Mouse (Mus musculus) heart, embryonic 13.5 days (tissue): ENCODE measurements at regions not wholly inside any gene's neighbourhood (a gene's known extent, or its start where the extent isn't known, plus 50 kb on each side); places are given as distances from the start of the nearest gene placed in this dataset.
A peak's percentile ranks its signal among the peaks of the same experiment; 100 is the strongest.

Experiments used
- ATAC-seq: fragments of 200-750 bp; cut with Nextera tagmentation; 2 replicates; pipeline ENCODE4 v1.8.0; 2017; ENCODE audit warnings: moderate TSS enrichment; ENCODE audit not compliant: insufficient number of reproducible peaks, low FRiP score, low TSS enrichment; ENCODE audit errors: extremely low read depth
- H3K27ac ChIP-seq: fragments of 300-500 bp; sonication (generic); replicated peaks from 2 replicates; pipeline ENCODE4 v1.5.1; 2015; ENCODE audit warnings: moderate library complexity, mild to moderate bottlenecking, inconsistent platforms
- H3K27me3 ChIP-seq: fragments of 300-500 bp; sonication (generic); replicated peaks from 2 replicates; pipeline ENCODE4 v1.6.1; 2015; ENCODE audit warnings: mild to moderate bottlenecking, inconsistent platforms
- H3K36me3 ChIP-seq: fragments of 300-500 bp; sonication (generic); 2 replicates; pipeline ENCODE4 v1.6.1; 2015; ENCODE audit warnings: mild to moderate bottlenecking, inconsistent platforms
- H3K4me1 ChIP-seq: fragments of 300-500 bp; sonication (generic); 2 replicates; pipeline ENCODE4 v1.6.1; 2015; ENCODE audit warnings: inconsistent platforms
- H3K4me2 ChIP-seq: fragments of 300-500 bp; sonication (generic); 2 replicates; pipeline ENCODE4 v1.6.1; 2015; ENCODE audit warnings: inconsistent platforms, mild to moderate bottlenecking, moderate library complexity
- H3K4me3 ChIP-seq: fragments of 300-500 bp; sonication (generic); 2 replicates; pipeline ENCODE4 v1.5.1; 2015; ENCODE audit warnings: moderate library complexity, mild to moderate bottlenecking, inconsistent platforms
- H3K9ac ChIP-seq: fragments of 300-500 bp; sonication (generic); 2 replicates; pipeline ENCODE4 v1.6.1; 2015; ENCODE audit warnings: inconsistent platforms, mild to moderate bottlenecking, moderate library complexity
- H3K9me3 ChIP-seq: fragments of 300-500 bp; sonication (generic); 2 replicates; pipeline ENCODE4 v1.6.1; 2016; ENCODE audit warnings: inconsistent platforms
- WGBS: fragments of 180-500 bp; shearing (Covaris S2); methylation state at CpG from one replicate; pipeline ENCODE4 v1.1.7; 2015; ENCODE audit warnings: mixed read lengths; 5-methylcytosine and 5-hydroxymethylcytosine counted together

DNA sequence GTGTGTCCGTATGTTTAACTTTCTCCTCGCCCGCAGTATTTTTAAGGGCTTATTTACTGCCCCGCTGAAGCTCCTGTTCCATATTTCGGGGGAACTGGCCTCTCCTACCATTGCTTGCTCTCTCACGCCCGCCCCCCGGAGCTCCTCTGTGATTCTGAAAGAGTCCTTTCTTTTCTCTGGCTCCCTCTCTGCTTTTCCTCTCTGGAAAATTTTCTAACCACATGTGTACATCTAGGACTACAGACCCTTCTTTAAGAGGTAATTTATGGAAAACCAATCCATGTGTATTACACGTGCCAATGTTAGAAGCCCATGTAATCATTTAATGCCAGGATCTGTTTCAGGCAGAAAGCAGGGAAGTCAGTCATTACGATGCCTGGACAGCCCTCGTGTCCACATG, 106.6 kb upstream of the Oxgr1 start:
- Histone ChIP-seq H3K9me3 (no peaks in the 10 kb centered on the region), H3K27ac (no peak overlapping the region), H3K36me3 (no peaks in the 10 kb centered on the region), H3K4me3 (no peak overlapping the region), H3K27me3 (no peaks in the 10 kb centered on the region), H3K4me1 (peaks cover 5% of the 10 kb centered on the region; the same call in 1 of the 2 replicates), H3K9ac (no peak overlapping the region), H3K4me2 (no peak overlapping the region)
- ATAC-seq, result no peak
- 73% methylated on average over 11 of the region's 11 CpGs for WGBS

- Histone ChIP-seq H3K4me3 (no peak overlapping the region), H3K36me3 (no peaks in the 10 kb centered on the region), H3K4me2 (no peak overlapping the region), H3K4me1 (peaks cover 5% of the 10 kb centered on the region), H3K9me3 (no peaks in the 10 kb centered on the region), H3K27me3 (no peaks in the 10 kb centered on the region), H3K27ac (no peak overlapping the region), H3K9ac (no peak overlapping the region)
- no peak for ATAC-seq
- WGBS, result 77% methylated on average over 11 of the region's 11 CpGs
Observed at GRCm38 (mm10) chr14:120149341-120149741, 107.1 kb upstream of the Oxgr1 start.

- Histone ChIP-seq H3K4me1 (peaks cover 13% of the 10 kb centered on the region), H3K4me2 (no peak overlapping the region), H3K9me3 (no peaks in the 10 kb centered on the region), H3K9ac (no peak overlapping the region), H3K36me3 (no peaks in the 10 kb centered on the region), H3K27me3 (no peaks in the 10 kb centered on the region), H3K27ac (no peak overlapping the region), H3K4me3 (no peak overlapping the region)
- 87% methylated on average over 1 of the region's 1 CpGs for WGBS
- no peak for ATAC-seq
Observed at GRCm38 (mm10) chr14:120150589-120150988, 108.4 kb upstream of the Oxgr1 start.

DNA sequence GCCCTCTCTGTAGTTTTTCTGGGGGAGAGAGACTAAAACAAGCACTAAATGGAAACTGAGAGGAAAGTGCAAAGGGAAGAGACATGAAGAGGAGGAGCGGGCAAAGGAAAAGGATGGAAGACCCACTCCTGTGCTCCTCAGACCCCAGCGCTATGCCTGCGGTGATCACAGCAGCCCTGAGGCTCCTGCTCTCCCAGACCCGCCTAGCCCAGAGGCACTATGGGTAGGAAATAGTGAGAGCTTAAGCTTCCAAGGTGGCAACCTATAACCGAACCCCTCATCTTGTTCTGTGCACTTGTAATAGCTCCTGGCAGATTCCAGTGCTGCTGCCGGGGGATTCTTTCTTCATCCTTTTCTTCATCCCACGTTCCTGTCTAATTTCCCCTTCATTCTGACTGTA, 112.2 kb upstream of the Oxgr1 start:
- H3K27me3 ChIP-seq, result no peaks in the 10 kb centered on the region
- no peak for ATAC-seq
- no peaks in the 10 kb centered on the region for H3K36me3 ChIP-seq
- H3K27ac ChIP-seq, result no peak overlapping the region
- WGBS, result 50% methylated on average over 7 of the region's 7 CpGs
- H3K9ac ChIP-seq, result no peak overlapping the region
- H3K4me3 ChIP-seq, result no peak overlapping the region
- H3K4me1 ChIP-seq, result peaks cover 20% of the 10 kb centered on the region
- H3K9me3 ChIP-seq, result no peaks in the 10 kb centered on the region
- 0 out of 2 replicates have a peak overlapping the region, but pooled peaks have one; percentile 2 for H3K4me2 ChIP-seq

GRCm38 (mm10) chr14:120164184-120164583, 111.3 kb upstream of the Mbnl2 start:
- Histone ChIP-seq H3K9me3 (no peaks in the 10 kb centered on the region), H3K4me3 (no peak overlapping the region), H3K4me1 (peaks cover 4% of the 10 kb centered on the region; the same call in 1 of the 2 replicates), H3K27me3 (no peaks in the 10 kb centered on the region), H3K27ac (no peak overlapping the region), H3K9ac (no peak overlapping the region), H3K4me2 (no peak overlapping the region), H3K36me3 (no peaks in the 10 kb centered on the region)
- 23% methylated on average over 2 of the region's 2 CpGs for WGBS
- ATAC-seq, result no peak

- H3K4me2 ChIP-seq, result no peak overlapping the region
- H3K27me3 ChIP-seq, result no peaks in the 10 kb centered on the region
- H3K4me3 ChIP-seq, result no peak overlapping the region
- no peak overlapping the region for H3K27ac ChIP-seq
- peaks cover 4% of the 10 kb centered on the region; the same call in 1 of the 2 replicates for H3K4me1 ChIP-seq
- H3K36me3 ChIP-seq, result no peaks in the 10 kb centered on the region
- no peak overlapping the region for H3K9ac ChIP-seq
- ATAC-seq, result no peak
- H3K9me3 ChIP-seq, result no peaks in the 10 kb centered on the region
- WGBS, result 67% methylated on average over 10 of the region's 10 CpGs
Observed at GRCm38 (mm10) chr14:120165496-120166045, 109.9 kb upstream of the Mbnl2 start.

DNA sequence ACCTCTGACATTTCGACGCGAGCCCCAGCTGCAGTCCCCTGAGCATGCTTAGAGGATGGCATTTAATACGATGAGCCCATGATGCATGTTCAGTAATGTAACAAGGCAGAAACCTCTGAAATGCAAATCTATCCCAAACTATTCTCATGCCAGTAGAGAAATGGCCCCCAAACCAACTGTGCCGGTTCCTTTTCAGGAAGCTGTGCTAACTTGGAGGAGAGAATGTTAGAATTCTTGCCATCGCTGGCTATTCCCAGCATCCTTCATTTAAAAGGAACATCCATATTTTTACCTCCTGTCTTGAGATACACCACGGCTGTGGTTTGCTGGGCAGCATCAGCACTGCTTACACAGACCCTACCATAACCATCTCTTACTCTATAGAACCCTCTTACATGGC, 104.7 kb upstream of the Mbnl2 start:
- Histone ChIP-seq H3K4me3 (no peak overlapping the region), H3K9ac (no peak overlapping the region), H3K27ac (no peak overlapping the region), H3K4me2 (no peak overlapping the region), H3K36me3 (no peaks in the 10 kb centered on the region), H3K27me3 (no peaks in the 10 kb centered on the region), H3K9me3 (no peaks in the 10 kb centered on the region), H3K4me1 (peaks cover 2% of the 10 kb centered on the region; the same call in 1 of the 2 replicates)
- WGBS, result 83% methylated on average over 7 of the region's 7 CpGs
- ATAC-seq, result no peak

- Histone ChIP-seq H3K27me3 (no peaks in the 10 kb centered on the region), H3K27ac (no peak overlapping the region), H3K9me3 (no peaks in the 10 kb centered on the region), H3K9ac (no peak overlapping the region), H3K4me2 (no peak overlapping the region), H3K4me1 (no peaks in the 10 kb centered on the region), H3K36me3 (no peaks in the 10 kb centered on the region), H3K4me3 (no peak overlapping the region)
- 64% methylated on average over 4 of the region's 4 CpGs for WGBS
- ATAC-seq, result no peak
Observed at GRCm38 (mm10) chr14:120172058-120172457, 103.4 kb upstream of the Mbnl2 start.

GRCm38 (mm10) chr14:120172844-120173243, 102.6 kb upstream of the Mbnl2 start:
- 79% methylated on average over 8 of the region's 8 CpGs for WGBS
- no peaks in the 10 kb centered on the region for H3K36me3 ChIP-seq
- no peak for ATAC-seq
- no peak overlapping the region for H3K4me2 ChIP-seq
- no peak overlapping the region for H3K27ac ChIP-seq
- no peak overlapping the region for H3K4me3 ChIP-seq
- H3K27me3 ChIP-seq, result no peaks in the 10 kb centered on the region
- H3K4me1 ChIP-seq, result no peaks in the 10 kb centered on the region
- H3K9me3 ChIP-seq, result no peaks in the 10 kb centered on the region
- no peak overlapping the region for H3K9ac ChIP-seq

DNA sequence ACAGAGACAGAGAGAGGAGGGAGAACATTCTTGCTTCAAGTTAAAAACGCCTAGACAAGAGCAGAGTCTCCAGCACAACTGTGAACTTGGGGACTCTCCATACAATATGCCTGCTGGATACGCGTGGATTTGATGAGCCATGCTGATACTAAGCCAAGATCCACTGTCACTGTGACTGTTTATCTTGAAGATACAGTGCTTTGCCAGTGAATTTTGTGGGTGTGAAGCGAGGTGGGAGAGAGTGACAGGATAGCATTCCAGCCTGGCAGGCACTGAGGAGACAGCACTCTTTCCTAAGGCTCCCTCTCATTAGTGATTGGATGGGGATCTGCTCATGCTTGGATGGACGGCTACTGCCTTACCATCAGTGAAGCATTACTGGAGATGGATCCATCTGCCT, 100.9 kb upstream of the Mbnl2 start:
- H3K9me3 ChIP-seq, result no peaks in the 10 kb centered on the region
- no peaks in the 10 kb centered on the region for H3K27me3 ChIP-seq
- no peak overlapping the region for H3K4me3 ChIP-seq
- no peak overlapping the region for H3K4me2 ChIP-seq
- H3K27ac ChIP-seq, result no peak overlapping the region
- WGBS, result 67% methylated on average over 5 of the region's 5 CpGs
- H3K9ac ChIP-seq, result no peak overlapping the region
- no peak for ATAC-seq
- H3K36me3 ChIP-seq, result no peaks in the 10 kb centered on the region
- no peaks in the 10 kb centered on the region for H3K4me1 ChIP-seq

DNA sequence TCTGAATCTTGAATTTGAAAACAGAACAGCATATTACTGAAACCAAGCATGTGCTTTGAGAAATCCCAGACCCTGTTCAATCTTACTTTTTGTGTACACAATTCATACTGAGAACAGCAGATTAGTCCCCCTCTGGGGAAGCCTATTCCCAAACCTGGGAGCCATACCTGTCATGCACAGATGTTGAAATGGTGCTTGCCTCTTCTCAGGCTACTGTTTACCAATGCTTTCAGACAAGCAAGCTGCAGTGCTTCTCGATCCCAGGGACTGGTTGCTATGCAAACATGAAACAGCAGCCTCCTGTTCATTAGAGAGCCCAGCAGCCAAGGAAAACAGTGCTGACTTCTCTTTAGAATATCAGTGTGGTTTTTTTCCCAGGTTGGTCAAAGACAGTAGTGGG, 80.3 kb upstream of the Mbnl2 start:
- no peak overlapping the region for H3K27ac ChIP-seq
- no peak overlapping the region for H3K4me3 ChIP-seq
- H3K4me1 ChIP-seq, result no peaks in the 10 kb centered on the region
- H3K4me2 ChIP-seq, result no peak overlapping the region
- no peaks in the 10 kb centered on the region for H3K36me3 ChIP-seq
- WGBS, result 35% methylated on average over 1 of the region's 1 CpGs
- no peak for ATAC-seq
- H3K9ac ChIP-seq, result no peak overlapping the region
- no peaks in the 10 kb centered on the region for H3K9me3 ChIP-seq
- no peaks in the 10 kb centered on the region for H3K27me3 ChIP-seq

DNA sequence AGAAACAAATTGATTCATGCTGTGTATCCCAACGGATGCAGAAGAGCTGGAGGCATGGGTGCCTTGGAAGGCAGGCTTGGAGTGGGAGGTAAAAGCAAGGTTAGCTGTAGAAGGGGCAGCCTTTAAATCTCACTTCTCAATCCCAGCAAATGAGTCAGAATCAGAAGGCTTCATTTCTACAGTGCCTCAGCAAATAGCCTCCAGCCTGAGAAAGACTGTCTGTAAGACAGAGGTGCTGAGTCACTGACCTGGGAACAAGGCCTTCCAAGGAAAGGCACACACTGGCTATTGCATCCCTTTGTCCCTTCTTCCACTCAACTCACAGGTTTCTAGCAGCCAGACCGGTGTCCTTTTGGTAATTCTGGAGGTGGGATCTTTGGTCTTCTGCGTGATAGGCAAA, 63.7 kb upstream of the Mbnl2 start:
- Histone ChIP-seq H3K27me3 (no peaks in the 10 kb centered on the region), H3K36me3 (no peaks in the 10 kb centered on the region), H3K27ac (no peak overlapping the region), H3K4me3 (no peak overlapping the region), H3K9me3 (0 out of 2 replicates have a peak, but pooled peaks cover 3% of the 10 kb centered on the region), H3K9ac (no peak overlapping the region), H3K4me1 (no peaks in the 10 kb centered on the region), H3K4me2 (no peak overlapping the region)
- ATAC-seq, result no peak
- 77% methylated on average over 3 of the region's 3 CpGs for WGBS
